ENCODE assay signal across 10 mouse cellular contexts in the genomic region with DNA sequence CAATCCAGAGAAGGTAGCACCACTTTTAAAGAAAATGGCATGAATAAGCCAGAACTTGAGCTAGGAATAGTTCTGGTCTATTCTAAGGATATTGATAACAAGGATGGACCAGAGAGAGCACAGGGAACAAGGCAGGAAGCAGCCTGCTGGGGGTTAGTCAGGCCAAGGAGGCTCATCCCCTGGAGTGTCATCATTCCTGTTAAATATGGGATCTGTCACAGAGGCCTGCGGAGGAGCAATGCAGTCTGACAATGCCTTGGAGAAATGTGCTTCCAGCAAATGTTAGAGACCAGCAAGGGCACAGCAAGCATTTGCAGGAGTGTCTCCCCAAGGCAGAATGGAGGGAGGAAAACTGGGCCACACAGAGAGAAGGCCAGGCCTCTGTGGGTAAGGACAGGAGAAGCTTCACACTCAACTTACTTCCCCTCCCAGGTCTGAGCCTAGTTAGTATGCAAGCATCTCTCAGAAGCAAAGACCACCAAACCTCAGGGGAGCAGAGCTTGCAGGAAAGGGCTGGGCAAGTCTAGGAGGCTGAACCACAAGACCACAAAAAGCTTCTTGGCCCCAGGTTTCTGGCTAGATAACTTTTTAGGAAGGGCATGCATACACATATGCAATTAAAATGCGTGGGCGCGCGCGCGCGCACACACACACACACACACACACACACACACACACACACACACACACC. TPM values are rescaled to one million over a fixed set of nuclear protein-coding genes. Genes with fewer than 3 reads are reported as not detected.
DNase-seq lines count a peak whose midpoint lies in the region; ATAC-seq lines count a peak whose summit lies in the region.
"Had no signal": no experiment of that assay in that cellular context is flagged by ENCODE, and none has a peak within 500 bp of the region (broad histone marks: within the 10 kb centered on the region; RNA-seq: fewer than 3 reads in every experiment).

No protein-coding gene starts in this region.

- H3K9ac ChIP-seq in kidney, embryonic 14.5 days (ENCODE audit: low read depth, low read length), result no peak overlapping the region
- no peak overlapping the region for H3K9ac ChIP-seq in embryonic facial prominence, embryonic 12.5 days
- no peak overlapping the region for H3K9ac ChIP-seq in limb, embryonic 12.5 days (replicated peaks)

- DNase-seq in kidney, postnatal 36 days, result no peak
- peak; percentile 13 for DNase-seq in ES-CJ7 (ENCODE audit: low read depth, low spot score)
- no peak for DNase-seq in spleen, adult 12 weeks (ENCODE audit: low spot score)
- DNase-seq in spleen, postnatal 14 days (ENCODE audit: low spot score in 2 of 2), result no peak
- DNase-seq in c-Kit-positive CD71-positive TER-119-positive erythroid progenitor cells, embryonic 14.5 days (ENCODE audit: low spot score), result no peak
- DNase-seq: cerebellum, adult 2 months; right cerebral cortex, adult 18-20 months had no signal

- no peaks in the 10 kb centered on the region for H3K9me3 ChIP-seq in kidney, embryonic 14.5 days (ENCODE audit: control insufficient read depth, low read length)
- H3K9me3 ChIP-seq in embryonic facial prominence, embryonic 12.5 days, result no peaks in the 10 kb centered on the region
- no peaks in the 10 kb centered on the region for H3K9me3 ChIP-seq in limb, embryonic 12.5 days

- peak overlapping the region; percentile 61; the same call in 1 of the 2 replicates for H3K27ac ChIP-seq in kidney, embryonic 14.5 days (ENCODE audit: low read depth, low read length)
- H3K27ac ChIP-seq in embryonic facial prominence, embryonic 12.5 days, result peak overlapping the region; percentile 63
- peak overlapping the region; percentile 82 for H3K27ac ChIP-seq in limb, embryonic 12.5 days

- ATAC-seq in kidney, embryonic 14.5 days (ENCODE audit: low FRiP score, low TSS enrichment), result 0 out of 2 replicates have a peak, but pooled peaks have one; percentile 6
- no peak for ATAC-seq in embryonic facial prominence, embryonic 12.5 days (ENCODE audit: insufficient number of reproducible peaks, insufficient read depth, low FRiP score, low TSS enrichment)
- ATAC-seq in limb, embryonic 12.5 days (ENCODE audit: insufficient number of reproducible peaks, insufficient read depth, low FRiP score, low TSS enrichment, low read depth), result no peak

- peaks cover 8% of the 10 kb centered on the region; the same call in 1 of the 2 replicates for H3K4me1 ChIP-seq in kidney, embryonic 14.5 days (ENCODE audit: control insufficient read depth, insufficient read depth, low read length)
- peaks cover 12% of the 10 kb centered on the region for H3K4me1 ChIP-seq in embryonic facial prominence, embryonic 12.5 days
- peaks cover 20% of the 10 kb centered on the region for H3K4me1 ChIP-seq in limb, embryonic 12.5 days (replicated peaks)

- no peak overlapping the region for H3K4me3 ChIP-seq in kidney, embryonic 14.5 days (ENCODE audit: low read length)
- H3K4me3 ChIP-seq in embryonic facial prominence, embryonic 12.5 days, result no peak overlapping the region
- H3K4me3 ChIP-seq in limb, embryonic 12.5 days (replicated peaks), result no peak overlapping the region

- WGBS in kidney, embryonic 14.5 days, result 86% methylated on average over 8 of the region's 8 CpGs
- WGBS in embryonic facial prominence, embryonic 12.5 days, result 79% methylated on average over 8 of the region's 8 CpGs
- 89% methylated on average over 8 of the region's 8 CpGs for WGBS in limb, embryonic 12.5 days

- no peak overlapping the region for H3K4me2 ChIP-seq in kidney, embryonic 14.5 days (replicated peaks; ENCODE audit: low read depth, low read length)
- H3K4me2 ChIP-seq in embryonic facial prominence, embryonic 12.5 days (replicated peaks), result no peak overlapping the region
- no peak overlapping the region for H3K4me2 ChIP-seq in limb, embryonic 12.5 days

- no peaks in the 10 kb centered on the region for H3K27me3 ChIP-seq in kidney, embryonic 14.5 days (ENCODE audit: control insufficient read depth, insufficient read depth, low read length)
- H3K27me3 ChIP-seq in embryonic facial prominence, embryonic 12.5 days, result no peaks in the 10 kb centered on the region
- no peaks in the 10 kb centered on the region for H3K27me3 ChIP-seq in limb, embryonic 12.5 days

- H3K36me3 ChIP-seq in kidney, embryonic 14.5 days (ENCODE audit: control insufficient read depth, insufficient read depth, low read length), result no peaks in the 10 kb centered on the region
- peaks cover 7% of the 10 kb centered on the region; the same call in 1 of the 2 replicates for H3K36me3 ChIP-seq in embryonic facial prominence, embryonic 12.5 days
- H3K36me3 ChIP-seq in limb, embryonic 12.5 days, result peaks cover 9% of the 10 kb centered on the region; the same call in 1 of the 2 replicates

RNA-seq across cellular contexts. Expression of a gene that starts 9.5 kb away (rescaled TPM):
- 18.7 and 24.0 TPM in 2 replicates for polyA plus RNA-seq in kidney, embryonic 14.5 days (2014; fragmentation: Nextera tagmentation; extraction: Ambion mirVana)
- polyA plus RNA-seq in embryonic facial prominence, embryonic 12.5 days (2016; fragmentation: Nextera tagmentation; extraction: Ambion mirVana), result 35.3 and 37.0 TPM in 2 replicates
- 36.3 and 37.3 TPM in 2 replicates for polyA plus RNA-seq in limb, embryonic 12.5 days (2016; fragmentation: Nextera tagmentation; extraction: Ambion mirVana)
